Mouse (Mus musculus): ENCODE data around the gene Gm20388.

DNA sequence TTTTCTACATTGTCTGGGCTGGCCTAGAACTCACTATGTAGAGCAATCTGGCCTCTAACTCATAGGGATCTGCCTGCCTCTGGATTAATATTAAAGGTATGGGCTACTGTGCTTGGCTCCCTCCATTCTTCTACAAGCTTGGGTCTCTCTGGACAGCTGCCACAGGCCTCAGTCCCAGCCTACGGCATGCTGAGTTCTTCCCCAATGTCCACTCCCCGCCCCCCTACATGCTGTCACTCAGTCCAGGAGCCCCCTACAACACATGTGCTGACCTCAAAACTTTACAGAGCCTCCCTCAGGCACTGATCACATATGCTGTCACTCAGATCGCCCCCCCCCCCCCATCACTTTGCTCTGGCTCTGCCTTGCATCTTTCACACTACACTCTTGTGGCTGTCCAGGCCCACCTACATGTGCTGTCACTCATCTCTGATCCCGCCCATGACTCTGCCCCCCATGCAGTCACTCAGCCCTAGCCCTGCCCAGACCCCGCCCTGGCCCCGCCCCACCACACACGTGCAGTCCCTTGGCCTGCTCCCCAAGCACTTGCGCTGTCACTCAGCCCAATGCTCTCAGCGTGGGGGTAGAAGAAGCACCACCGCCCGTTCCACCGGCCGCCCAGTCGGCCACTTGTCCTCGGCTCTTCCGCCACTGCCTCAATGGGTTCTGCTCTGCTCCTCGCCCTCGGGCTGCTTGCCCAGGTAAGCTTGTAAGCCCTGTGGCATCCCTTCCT lies 2937.4 kb downstream of the Gm20388 start, which contains the start of gene Cdh15:
- TF ChIP-seq CTCF (IDR thresholded peaks at IDR 0.05; ENCODE audit: control insufficient read depth, insufficient read depth, low read length), result no peak
- no peak for TF ChIP-seq POLR2A (IDR thresholded peaks at IDR 0.05; ENCODE audit: borderline replicate concordance, control insufficient read depth, low read depth, low read length)

Measured in bone marrow, adult 2 months (tissue).